Mouse (Mus musculus) T-helper 2 cell (primary cell): ENCODE data around the gene Vrk2.

ENCODE experiments used
- in situ Hi-C: fragments of 300-600 bp; cut with MboI, MseI; formaldehyde crosslinking; loops from one replicate; pipeline ENCODE4 v1.15.1; 2025; ENCODE audit warnings: high pct_unique_total_duplicates

The Vrk2 gene

GRCm38 (mm10) chr11:26585409-26586366, 8.1 kb downstream of the Vrk2 start:
- in situ Hi-C loops: loop anchor here (10.0 kb wide), 1 partner anchor 201 kb away; the partner anchor contains the start of gene Fancl

- in situ Hi-C loops: no loop called here
These were observed 42.2 kb downstream of the Vrk2 start for GRCm38 (mm10) chr11:26551551-26551950.

GRCm38 (mm10) chr11:26537816-26538215, 56.0 kb downstream of the Vrk2 start:
- in situ Hi-C loops: no loop called here

GRCm38 (mm10) chr11:26533828-26534119, 60.0 kb downstream of the Vrk2 start:
- in situ Hi-C loops: no loop called here

- in situ Hi-C loops: no loop called here
These were observed 60.6 kb downstream of the Vrk2 start for GRCm38 (mm10) chr11:26532994-26533827.

- in situ Hi-C loops: no loop called here
These were observed 66.9 kb downstream of the Vrk2 start for GRCm38 (mm10) chr11:26526861-26527260.

GRCm38 (mm10) chr11:26518991-26519390, 74.8 kb downstream of the Vrk2 start:
- in situ Hi-C loops: loop anchor here (10.0 kb wide), 1 partner anchor 964 kb away; no protein-coding TSS in a partner anchor

- in situ Hi-C loops: loop anchor here (10.0 kb wide), 1 partner anchor 961 kb away; no protein-coding TSS in a partner anchor
These were observed 77.7 kb downstream of the Vrk2 start for GRCm38 (mm10) chr11:26516086-26516485.

GRCm38 (mm10) chr11:26513683-26514082, 80.1 kb downstream of the Vrk2 start:
- in situ Hi-C loops: loop anchor here (10.0 kb wide), 1 partner anchor 959 kb away; no protein-coding TSS in a partner anchor

- in situ Hi-C loops: no loop called here
These were observed 97.8 kb downstream of the Vrk2 start for GRCm38 (mm10) chr11:26495951-26496350.

- in situ Hi-C loops: no loop called here
These were observed 103.9 kb downstream of the Vrk2 start for GRCm38 (mm10) chr11:26489761-26490466.

- in situ Hi-C loops: no loop called here
These were observed 112.0 kb downstream of the Vrk2 start for GRCm38 (mm10) chr11:26481691-26482242.

- in situ Hi-C loops: no loop called here
These were observed 116.6 kb downstream of the Vrk2 start for GRCm38 (mm10) chr11:26477037-26477739.

- in situ Hi-C loops: no loop called here
These were observed 139.7 kb downstream of the Vrk2 start for GRCm38 (mm10) chr11:26454081-26454480.

- in situ Hi-C loops: no loop called here
These were observed 141.1 kb downstream of the Vrk2 start for GRCm38 (mm10) chr11:26452693-26453092.

GRCm38 (mm10) chr11:26451228-26451627, 142.6 kb downstream of the Vrk2 start:
- in situ Hi-C loops: no loop called here

- in situ Hi-C loops: no loop called here
These were observed 143.2 kb downstream of the Vrk2 start for GRCm38 (mm10) chr11:26450636-26451035.

- in situ Hi-C loops: no loop called here
These were observed 144.0 kb downstream of the Vrk2 start for GRCm38 (mm10) chr11:26449789-26450188.

GRCm38 (mm10) chr11:26444374-26444773, 149.4 kb downstream of the Vrk2 start:
- in situ Hi-C loops: no loop called here

- in situ Hi-C loops: no loop called here
These were observed 152.7 kb downstream of the Vrk2 start for GRCm38 (mm10) chr11:26441121-26441520.

GRCm38 (mm10) chr11:26437818-26438217, 156.0 kb downstream of the Vrk2 start:
- in situ Hi-C loops: no loop called here
